Mouse (Mus musculus) heart, postnatal 10 days (tissue): ENCODE measurements at regions not wholly inside any gene's neighbourhood (a gene's known extent, or its start where the extent isn't known, plus 50 kb on each side); places are given as distances from the start of the nearest gene placed in this dataset.
A peak's percentile ranks its signal among the peaks of the same experiment; 100 is the strongest.

Experiments used
- DNase-seq, 2 experiments: peaks; one replicate each; pipeline ENCODE4 v3.0.0; 2021
- intact Hi-C: fragments of 180-260 bp; cut with DNase I; formaldehyde crosslinking; loops from one replicate; pipeline ENCODE4 v1.15.1; 2025

DNA sequence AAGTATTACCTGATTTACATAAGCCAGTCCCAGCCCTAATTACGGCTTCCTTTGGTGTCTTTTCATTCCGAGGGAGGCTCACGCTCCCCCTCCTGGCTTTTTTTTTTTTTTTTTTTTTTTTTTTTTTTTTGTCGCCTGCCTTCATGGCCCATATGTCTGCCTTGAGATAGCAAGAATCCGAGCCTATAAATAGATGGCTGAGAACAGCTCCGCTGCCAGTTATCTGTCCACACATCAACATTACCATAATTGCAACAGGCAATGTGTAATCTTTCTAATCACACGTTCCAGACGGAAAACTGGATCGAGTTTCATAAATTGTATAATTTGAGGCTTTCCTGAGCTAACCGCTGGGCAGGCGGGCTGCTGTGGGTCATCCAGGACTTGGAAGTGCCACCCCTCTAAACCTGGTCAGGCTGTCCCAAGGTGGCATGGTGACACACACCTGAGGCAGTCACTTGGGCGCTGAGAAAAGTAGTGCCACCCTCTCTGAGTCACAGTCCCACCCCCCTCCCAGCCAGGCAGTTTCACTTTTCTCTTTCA, 93.9 kb upstream of the Tle3 start:
- peak in 1 of 2 experiments; percentile 24 for DNase-seq
- intact Hi-C loops, result loop anchor here (5.0 kb wide), 3 partner anchors 61 to 419 kb away; no protein-coding TSS in a partner anchor

DNA sequence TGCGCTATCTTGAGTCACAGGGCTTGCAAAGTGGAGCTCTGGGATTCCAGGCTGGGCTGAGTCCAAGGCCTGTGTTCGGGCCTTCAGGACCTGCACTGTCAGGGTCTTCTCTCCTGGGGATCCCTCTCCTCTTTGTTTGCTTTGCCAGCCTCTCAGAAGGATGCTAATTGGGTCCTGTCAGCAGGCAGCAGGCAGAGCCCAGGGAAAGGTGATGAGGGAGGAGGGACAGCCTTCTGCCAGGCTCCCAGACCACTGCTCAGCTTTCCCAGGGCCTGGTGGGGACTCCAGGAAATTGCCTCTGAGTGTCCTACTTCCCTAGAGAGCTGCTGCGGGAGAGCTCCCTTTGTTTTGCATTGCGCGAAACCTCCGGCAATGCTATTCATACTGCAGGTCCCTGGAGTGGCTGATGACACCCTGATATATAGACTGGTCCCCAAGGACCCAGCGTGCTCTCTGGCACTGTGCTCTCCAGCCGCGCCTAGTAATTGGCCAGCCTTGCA, 93.1 kb upstream of the Tle3 start:
- intact Hi-C loops, result loop anchor here (5.0 kb wide), 3 partner anchors 62 to 418 kb away; no protein-coding TSS in a partner anchor
- DNase-seq, result peak; percentile 9 to 27

DNA sequence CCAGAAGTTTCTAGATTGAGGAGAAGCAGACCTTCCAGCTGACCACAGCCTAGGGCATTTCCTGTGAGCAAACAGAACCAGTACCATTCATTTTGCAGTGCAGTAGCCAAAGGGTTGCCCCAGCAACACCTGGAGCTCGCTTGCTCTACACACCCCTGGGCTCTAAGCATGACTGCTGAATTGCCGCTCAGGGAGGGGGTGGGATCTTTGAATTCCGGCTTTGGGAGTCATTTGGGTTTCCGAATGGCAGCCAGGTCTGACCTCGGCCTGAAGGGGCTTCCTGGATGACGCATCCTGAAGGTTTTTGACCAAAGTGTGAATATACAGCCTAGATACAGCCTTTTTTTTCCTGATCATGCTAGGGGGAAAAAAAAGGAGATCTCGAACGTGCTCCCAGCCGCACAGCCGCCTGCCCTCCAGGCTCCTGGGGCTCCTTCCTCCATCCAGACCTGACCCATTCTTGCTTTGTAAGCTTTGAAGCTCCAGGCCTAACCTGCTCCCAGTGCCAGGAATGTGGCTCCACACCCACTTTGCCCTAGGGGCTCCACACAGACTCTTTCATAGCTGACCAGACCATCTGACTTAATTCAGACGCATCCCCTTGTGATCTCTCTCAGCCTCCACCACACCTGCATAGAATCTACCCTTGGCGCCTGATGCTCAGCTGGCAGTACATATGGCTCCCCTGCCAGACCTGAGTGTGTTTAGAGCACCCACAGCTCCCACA, 91.1 kb upstream of the Tle3 start:
- intact Hi-C loops, result loop anchor here (5.0 kb wide), 1 partner anchor 66 kb away; no protein-coding TSS in a partner anchor
- DNase-seq, result no peak

DNA sequence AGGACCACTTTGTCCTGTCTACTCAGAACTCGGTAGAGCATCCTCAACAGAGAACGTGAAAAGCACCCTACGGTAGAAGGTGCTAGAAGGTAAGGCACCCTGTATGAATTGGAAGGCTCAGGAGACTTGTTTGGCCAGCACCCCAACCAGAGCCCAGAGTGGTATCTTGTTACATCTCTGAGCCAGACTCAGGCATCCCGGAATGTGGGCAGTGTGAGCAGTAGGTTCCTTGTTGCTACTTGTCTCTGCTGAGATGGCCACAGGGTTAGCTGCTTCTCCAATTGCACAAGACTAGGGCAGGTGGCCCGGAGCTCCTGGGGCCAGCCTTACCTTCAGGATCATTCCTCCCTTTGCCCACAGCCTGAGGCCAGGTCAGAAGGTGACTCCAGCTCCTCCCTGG, 88.9 kb upstream of the Tle3 start:
- intact Hi-C loops, result loop anchor here (5.0 kb wide), 1 partner anchor 64 kb away; no protein-coding TSS in a partner anchor
- DNase-seq, result no peak

DNA sequence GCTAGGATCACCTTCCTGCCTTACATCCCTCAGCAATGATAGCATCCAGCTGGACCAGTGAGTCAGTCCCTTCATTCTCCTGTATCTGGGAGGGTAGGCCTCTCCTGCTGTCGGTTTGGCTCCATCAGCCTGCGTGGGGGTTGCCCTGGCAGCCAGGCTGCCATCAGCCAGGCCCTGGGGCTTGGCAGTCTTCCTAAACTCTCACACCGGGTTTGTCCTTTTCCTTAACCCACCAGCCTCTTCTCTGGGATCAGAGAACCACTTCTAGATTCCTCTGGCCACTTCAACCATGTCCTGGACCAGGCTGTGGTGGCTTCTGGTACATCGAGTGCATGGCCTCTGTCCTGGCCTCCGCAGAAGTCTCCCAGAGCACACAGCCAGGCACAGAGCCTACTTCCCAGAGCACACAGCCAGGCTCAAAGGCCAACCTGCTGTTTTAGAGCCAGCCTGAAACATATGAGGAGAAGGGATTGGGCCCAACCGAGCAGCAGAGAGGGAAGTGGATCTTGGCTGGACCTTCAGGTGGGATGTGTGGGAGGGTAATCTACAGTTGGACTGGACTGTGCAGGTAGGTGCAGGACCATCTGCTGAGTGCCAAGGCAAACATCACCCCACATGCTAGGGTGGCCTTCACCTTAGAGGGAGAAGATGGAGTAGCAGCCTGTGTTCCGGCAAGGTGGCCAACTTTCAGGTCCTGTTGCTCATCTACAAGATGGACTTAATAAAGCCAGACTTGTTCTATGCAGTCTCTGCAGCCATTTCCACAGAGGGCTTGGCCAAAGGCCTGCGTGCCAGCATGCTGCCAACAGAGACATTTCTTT, 87.8 kb upstream of the Tle3 start:
- peak; percentile 10 to 19 for DNase-seq
- intact Hi-C loops, result loop anchor here (5.0 kb wide), 1 partner anchor 63 kb away; no protein-coding TSS in a partner anchor

DNA sequence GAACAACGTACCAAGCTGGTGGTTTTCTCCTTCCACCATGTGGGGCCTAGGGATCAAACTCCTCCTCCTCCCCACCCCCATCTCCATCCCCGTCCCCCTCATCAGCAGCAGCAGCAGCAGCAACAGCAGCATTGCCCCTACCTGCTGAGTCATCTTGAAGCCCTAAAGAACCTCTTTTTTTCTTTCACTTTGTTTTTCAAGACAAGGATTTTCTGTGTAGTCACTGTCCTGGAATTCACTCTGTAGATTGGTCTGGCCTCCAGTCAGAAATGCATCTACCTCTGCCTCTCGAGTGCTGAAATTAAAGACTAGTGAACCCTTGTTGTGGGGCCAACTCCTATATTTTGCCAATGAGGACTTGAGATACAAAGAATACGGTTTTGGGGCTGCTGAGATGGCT, 85.6 kb upstream of the Tle3 start:
- intact Hi-C loops, result no loop called here
- no peak for DNase-seq

DNA sequence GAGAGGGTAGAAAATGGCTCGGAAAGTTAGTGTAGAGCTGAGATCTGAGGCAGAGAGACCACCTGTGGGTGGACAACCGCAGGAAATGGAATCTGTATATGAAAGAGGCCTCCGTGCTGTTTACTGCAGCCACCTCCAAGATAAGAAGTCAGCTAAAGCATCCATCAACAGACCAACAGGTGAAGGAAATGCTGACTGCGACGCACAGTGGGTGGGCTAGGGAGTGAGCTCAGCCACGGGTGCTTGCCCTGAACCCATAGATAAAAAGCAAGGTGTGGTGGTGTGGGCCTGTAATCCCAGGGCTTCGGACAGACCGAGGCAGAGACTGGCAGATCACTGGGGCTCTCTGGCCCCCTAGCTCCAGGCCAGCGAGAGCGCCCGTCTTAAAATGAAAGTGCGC, 83.0 kb upstream of the Tle3 start:
- intact Hi-C loops, result no loop called here
- DNase-seq, result no peak

DNA sequence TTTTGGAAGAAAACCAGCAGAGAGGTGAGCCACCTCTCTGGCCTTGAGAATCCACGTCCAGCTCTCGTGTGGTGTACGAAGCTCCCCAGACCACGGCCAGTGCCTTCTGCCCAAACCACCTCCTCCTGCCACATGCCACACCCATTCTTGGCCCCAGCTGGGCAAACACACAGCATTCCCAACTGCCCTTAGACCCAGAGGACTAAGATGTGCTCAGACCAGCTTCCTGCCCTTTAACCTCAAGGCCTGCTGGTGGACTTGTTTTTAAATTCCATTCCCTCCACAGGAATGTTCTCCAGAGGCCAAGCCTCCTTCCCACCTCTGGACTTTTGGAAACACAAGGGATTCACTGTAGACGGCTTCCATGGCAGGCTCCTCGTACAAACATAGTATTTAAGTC, 82.5 kb upstream of the Tle3 start:
- intact Hi-C loops, result no loop called here
- DNase-seq, result no peak

DNA sequence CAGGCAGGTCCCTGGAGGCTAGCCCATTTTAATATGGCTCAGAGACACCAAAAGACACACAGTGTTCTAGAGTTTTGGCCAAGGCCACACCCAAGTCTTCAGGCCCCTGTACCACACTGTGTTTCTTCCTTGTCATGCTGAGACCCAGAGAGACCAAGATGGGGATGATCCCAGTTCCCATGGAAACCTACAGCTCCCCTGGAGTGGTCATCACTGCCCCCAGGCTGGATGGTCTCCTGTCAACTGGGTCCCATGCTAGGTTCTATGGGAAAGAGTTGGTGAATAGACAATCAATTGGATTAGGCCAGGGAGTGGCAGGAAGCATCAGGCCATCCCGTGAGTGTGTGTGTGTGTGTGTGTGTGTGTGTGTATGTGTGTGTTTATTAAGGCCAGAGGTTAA, 80.5 kb upstream of the Tle3 start:
- DNase-seq, result no peak
- intact Hi-C loops, result no loop called here

DNA sequence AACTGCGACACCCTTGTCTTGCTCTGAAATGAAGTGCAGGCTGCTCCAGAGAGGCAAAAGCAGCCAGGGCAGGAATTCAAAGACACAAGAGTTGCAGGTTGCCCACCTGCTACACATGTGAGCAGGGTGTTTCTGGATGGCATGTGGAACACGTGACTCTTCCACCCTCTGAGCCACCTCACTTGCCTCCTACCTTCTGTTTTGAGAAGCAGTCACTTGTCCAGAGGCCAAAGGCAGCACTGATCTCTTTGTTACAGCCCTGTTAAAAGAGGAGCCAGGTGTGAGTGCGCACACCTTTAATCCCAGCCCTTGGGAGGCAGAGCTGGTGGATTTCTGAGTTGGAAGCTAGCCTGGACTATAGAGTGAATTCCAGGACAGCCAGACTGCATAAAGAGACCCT, 79.7 kb upstream of the Tle3 start:
- intact Hi-C loops, result no loop called here
- DNase-seq, result no peak

DNA sequence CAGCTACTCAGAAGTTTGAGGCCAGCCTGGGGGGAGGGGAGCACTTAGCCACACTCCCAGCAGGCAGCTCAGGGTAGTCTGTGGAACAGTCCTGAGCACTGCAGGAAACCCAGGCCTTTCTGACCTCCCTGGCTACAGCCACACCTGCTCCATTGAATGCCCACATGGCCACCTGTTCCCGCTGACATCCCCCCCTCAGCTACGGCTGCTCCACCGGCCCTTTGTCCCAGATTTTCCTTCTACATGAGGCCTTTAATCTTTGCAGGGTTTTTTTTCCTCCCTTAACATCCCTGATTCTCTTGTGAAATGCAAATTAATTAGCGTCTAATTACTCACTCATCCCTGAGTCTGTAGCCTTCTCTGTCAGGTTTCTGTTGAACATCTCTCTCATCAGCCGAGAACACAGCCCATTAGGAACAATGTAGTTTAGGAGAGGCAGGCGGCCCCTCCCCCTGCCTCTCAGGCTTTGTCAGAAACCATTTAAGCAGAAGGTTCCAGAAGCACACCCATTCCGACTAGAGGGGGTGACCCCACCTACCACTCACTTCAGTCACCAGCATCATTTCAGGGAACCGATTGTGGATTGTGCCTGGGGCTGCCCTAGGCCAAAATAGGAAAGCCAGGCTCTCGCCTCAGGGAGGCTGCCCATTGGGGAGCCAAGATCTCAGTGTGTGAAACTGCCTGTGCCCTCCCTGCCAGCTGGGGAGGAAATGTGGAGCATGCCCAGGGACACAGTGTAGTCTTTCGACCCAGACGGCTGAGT, 78.8 kb upstream of the Tle3 start:
- intact Hi-C loops, result no loop called here
- DNase-seq, result no peak

DNA sequence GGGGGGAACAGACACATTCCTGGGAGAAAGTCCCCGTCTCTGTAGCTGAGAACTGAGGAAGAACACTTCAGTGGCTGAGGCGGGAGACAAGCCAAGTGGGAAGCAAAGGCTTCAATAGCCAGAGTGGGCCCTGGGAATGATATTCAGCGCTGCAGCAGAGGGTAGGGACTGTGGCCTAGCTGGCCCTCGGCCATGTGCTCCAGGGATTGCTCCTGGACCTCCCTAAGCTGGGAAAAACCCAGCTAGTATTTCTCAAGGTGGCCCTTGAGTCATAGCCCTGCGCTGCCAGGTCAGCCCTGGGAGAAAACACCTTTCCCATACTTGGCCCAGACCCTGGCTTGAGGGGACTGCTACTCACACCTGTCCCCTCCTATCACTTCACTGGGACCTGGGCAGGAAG, 77.2 kb upstream of the Tle3 start:
- DNase-seq, result no peak
- intact Hi-C loops, result no loop called here

DNA sequence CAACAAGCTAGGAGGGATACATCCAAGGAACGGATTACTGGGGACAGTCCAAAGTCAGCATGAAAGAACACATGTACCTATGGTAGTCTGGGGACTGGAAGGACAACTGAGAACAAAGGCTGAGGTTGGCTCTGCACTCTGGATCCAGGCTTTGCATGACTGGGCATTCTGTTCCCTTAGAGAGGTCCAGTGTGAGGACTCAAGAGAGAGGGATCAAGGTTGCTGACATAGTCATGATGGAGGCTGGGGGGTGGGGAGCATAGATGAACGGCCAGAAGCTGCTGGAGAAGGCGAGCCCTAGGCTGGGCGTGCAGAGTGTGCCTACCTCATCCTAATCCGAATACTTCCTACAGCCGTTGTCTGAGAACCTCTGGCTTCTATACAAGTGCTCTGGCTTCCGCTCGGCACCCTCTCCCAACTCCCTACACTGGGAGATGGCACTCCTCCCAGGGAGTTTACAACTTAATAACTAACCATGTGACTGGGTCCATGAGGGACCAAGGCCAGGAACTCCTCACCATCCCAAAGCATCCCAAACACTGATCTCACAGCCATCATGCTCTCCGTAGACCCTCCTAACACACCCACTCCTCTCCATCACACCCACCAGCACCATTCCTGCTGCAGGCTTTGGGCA, 75.7 kb upstream of the Tle3 start:
- DNase-seq, result no peak
- intact Hi-C loops, result no loop called here

DNA sequence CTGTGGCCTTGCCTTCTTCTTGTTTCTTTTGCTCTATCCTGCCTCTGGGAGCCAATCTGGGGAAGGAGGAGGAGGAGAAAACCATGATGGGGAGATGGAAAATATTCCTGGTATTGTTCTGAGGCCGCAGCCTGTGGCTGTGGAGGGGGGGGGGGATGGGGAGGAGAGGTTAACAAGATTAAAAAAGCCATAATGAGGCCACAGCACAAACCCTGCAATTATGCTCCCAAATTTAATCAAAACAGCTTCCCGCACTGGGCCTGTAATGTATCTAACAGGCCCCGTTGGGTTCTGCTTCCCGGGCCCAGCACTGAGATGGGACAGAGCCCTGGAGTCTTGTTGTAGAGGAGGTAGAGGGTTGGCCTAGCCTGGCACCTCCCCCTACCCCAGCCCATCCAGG, 74.8 kb upstream of the Tle3 start:
- no peak for DNase-seq
- intact Hi-C loops, result no loop called here

DNA sequence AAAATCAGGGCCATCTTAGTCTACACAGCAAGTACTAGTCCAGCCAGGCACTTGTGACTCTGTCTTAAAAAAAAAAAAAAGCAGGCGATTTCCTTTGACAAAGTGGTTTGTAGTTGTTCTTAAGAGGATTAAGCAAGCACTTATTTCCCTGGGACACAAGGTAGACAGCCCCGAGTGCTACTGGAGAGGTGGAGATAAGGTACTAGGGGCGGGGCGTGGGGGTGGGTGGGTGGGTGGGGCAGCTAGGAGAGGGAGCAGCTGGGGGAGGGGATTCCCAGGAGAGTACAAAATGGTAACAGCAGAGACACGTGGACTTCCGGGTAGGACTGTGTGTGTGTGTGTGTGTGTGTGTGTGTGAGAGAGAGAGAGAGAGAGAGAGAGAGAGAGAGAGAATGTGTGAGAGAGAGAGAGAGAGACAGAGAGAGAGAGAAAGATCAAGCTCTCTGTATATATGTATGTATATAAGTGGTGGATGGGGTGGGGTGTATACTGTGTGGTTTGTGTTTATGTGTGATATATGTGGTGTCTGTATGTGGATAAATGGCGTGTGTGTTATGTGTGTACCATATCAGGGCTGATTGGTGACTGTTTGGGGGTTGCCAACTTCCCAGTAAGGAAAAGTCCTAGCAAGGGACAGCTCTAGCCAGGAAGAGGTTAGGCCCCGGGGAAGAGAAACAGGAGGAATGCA, 72.1 kb upstream of the Tle3 start:
- DNase-seq, result no peak
- intact Hi-C loops, result no loop called here

DNA sequence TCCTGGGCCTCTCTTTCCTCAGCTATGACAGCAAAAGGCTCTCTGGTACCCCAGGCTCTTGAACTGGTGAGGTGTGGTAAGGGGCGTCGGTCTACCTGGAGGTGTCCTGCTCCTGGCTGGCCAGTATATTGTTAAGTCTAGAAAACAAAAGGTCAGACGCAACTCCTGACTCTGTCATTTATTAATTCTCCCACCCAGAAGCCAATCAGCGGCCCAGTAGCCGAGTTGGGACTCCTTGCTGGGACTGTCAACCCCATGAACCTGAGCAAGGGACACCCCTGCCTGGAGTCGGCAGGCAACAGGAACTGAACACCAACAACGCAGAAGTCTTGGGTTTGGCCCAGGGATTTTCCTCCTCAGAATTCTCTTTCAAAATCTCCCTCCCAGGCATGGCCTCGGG, 71.1 kb upstream of the Tle3 start:
- no peak for DNase-seq
- intact Hi-C loops, result no loop called here

DNA sequence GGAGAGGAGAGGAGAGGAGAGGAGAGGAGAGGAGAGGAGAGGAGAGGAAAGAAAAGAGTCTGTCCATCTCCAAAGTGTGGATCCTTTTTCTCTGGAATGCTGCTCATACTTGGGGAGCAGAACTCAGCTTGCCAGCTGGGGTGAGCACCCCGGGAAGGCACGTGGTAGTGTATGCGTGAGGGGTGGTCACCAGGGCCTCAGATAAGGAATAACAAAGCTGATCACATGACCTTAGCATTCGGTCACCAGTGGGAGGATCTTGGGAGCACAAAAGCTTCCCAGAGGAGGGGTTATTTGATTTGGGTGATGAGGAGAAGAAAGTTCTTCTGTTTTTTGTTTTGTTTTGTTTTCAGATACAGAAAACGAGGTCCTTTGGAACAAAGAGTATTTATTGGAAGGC, 69.4 kb upstream of the Tle3 start:
- no peak for DNase-seq
- intact Hi-C loops, result no loop called here

DNA sequence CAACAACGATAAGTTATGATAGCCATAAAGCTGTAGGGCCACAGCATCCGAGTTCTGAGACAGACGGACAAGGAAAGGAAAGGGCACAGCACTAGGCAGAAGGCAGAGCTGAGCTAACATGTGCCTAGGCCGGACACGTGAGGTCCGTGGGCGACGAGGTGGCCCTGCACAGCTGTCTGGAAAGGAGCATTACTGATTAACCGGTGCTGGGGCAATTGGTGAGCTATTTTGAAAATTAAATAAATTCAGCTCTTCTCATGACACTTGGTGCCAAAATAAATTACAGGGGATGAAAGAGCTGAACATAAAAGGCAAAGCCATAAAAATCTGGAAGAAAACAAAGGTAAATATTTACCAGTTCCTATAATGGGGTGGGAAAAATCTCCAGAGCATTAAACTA, 65.9 kb upstream of the Tle3 start:
- DNase-seq, result no peak

DNA sequence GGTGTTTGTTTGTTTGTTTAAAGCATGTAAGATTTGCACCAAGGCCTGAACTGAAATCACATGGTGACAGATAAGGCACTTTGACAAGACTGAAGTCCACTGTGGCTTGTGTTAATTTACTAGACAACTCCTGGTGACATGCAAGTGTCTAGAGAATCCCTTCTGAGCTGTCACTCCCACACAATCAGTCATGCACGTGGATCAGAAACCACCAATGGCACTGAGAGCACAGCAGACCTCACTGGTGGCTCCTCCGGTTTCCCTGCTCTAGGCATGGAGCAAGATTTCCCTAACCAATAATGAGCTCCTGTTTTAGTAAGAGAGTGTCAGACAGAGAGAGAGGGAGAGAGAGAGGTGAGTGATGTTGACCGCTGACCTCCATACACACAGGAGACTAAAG, 63.1 kb upstream of the Tle3 start:
- no peak for DNase-seq
- intact Hi-C loops, result no loop called here

More for the DNA sequence above, 65.9 kb upstream of the Tle3 start:
- intact Hi-C loops, result no loop called here
